Comparison of ENCODE assay signal across 8 mouse cellular contexts in the genomic region with DNA sequence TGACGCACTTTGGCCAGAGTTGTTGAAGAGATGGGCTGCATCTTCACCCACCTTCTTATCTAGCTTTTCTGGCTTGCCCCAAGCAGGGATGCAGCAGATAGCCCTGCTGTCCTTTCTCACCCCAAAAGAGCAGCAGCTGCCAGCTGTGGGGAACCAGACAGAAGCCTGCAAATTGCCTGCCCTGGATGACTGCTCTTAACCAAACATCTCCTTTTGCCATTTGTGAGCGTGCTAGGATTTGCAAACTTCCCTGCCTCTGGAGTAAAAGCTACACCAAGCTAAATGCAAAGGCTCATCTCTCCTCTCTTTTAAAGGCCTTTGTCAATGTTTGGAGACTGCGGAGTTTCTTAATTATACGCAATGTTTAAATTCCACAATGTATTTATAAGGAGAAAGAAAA.
DNase-seq lines count a peak whose midpoint lies in the region; ATAC-seq and TF ChIP-seq lines count a peak whose summit lies in the region.

No protein-coding gene starts in this region.

- intact Hi-C loops in left cerebral cortex, postnatal 10 days (cut with DNase I): loop anchor here (5.0 kb wide), 1 partner anchor 125 kb away; no protein-coding TSS in a partner anchor

- TF ChIP-seq CTCF in C2C12 (IDR thresholded peaks at IDR 0.05; ENCODE audit: control insufficient read depth, insufficient read depth, insufficient read length): no peak

- H3K9ac ChIP-seq in heart, embryonic 12.5 days: peak overlapping the region; percentile 76
- H3K9ac ChIP-seq in forebrain, embryonic 16.5 days (replicated peaks; ENCODE audit: low read depth, low read length): no peak overlapping the region
- peak overlapping the region; percentile 33 for H3K9ac ChIP-seq in limb, embryonic 15.5 days

- H3ac ChIP-seq in C2C12 (ENCODE audit: control insufficient read depth, insufficient read length, low read depth): peak overlapping the region; percentile 65

- peak overlapping the region; percentile 78 for H3K4me3 ChIP-seq in heart, embryonic 12.5 days
- peak overlapping the region; percentile 90 for H3K4me3 ChIP-seq in C2C12 (ENCODE audit: insufficient read depth, poor library complexity, severe bottlenecking)
- no peak overlapping the region for H3K4me3 ChIP-seq in forebrain, embryonic 16.5 days (replicated peaks; ENCODE audit: low read length)
- peak overlapping the region; percentile 71 for H3K4me3 ChIP-seq in limb, embryonic 15.5 days

- ATAC-seq in heart, embryonic 12.5 days (ENCODE audit: insufficient number of reproducible peaks, low FRiP score): no peak
- ATAC-seq in forebrain, embryonic 16.5 days: no peak
- ATAC-seq in limb, embryonic 15.5 days (ENCODE audit: insufficient number of reproducible peaks, low FRiP score, low TSS enrichment, low read depth): no peak

- H3K79me3 ChIP-seq in C2C12 (ENCODE audit: low read depth): peaks cover 56% of the 10 kb centered on the region

- H3K79me2 ChIP-seq in C2C12 (ENCODE audit: control insufficient read depth, insufficient read depth): peaks cover 72% of the 10 kb centered on the region

- no peaks in the 10 kb centered on the region for H3K27me3 ChIP-seq in heart, embryonic 12.5 days (replicated peaks)
- no peaks in the 10 kb centered on the region for H3K27me3 ChIP-seq in C2C12 (ENCODE audit: control insufficient read depth, insufficient read depth, insufficient read length)
- no peaks in the 10 kb centered on the region for H3K27me3 ChIP-seq in forebrain, embryonic 16.5 days (replicated peaks; ENCODE audit: control insufficient read depth, insufficient read depth, low read length)
- H3K27me3 ChIP-seq in limb, embryonic 15.5 days: no peaks in the 10 kb centered on the region

- H3K4me1 ChIP-seq in heart, embryonic 12.5 days (replicated peaks): peaks cover 48% of the 10 kb centered on the region
- peaks cover 13% of the 10 kb centered on the region for H3K4me1 ChIP-seq in forebrain, embryonic 16.5 days (replicated peaks; ENCODE audit: control insufficient read depth, insufficient read depth, low read length)
- H3K4me1 ChIP-seq in limb, embryonic 15.5 days: peaks cover 39% of the 10 kb centered on the region

- DNase-seq in heart, adult 8-10 months (ENCODE audit: low spot score): no peak
- no peak for DNase-seq in cerebellum, adult 18-20 months
- no peak for DNase-seq in layer of hippocampus, adult 9-10 months (ENCODE audit: low spot score)
- DNase-seq in left cerebral cortex, postnatal 10 days (ENCODE audit: extremely low spot score in 1 of 2, low spot score in 2 of 2): no peak

- no peaks in the 10 kb centered on the region for H3K36me3 ChIP-seq in heart, embryonic 12.5 days
- peaks cover 6% of the 10 kb centered on the region for H3K36me3 ChIP-seq in C2C12 (ENCODE audit: control insufficient read depth, insufficient read depth)
- H3K36me3 ChIP-seq in forebrain, embryonic 16.5 days (ENCODE audit: control insufficient read depth, insufficient read depth): no peaks in the 10 kb centered on the region
- no peaks in the 10 kb centered on the region for H3K36me3 ChIP-seq in limb, embryonic 15.5 days

- peak overlapping the region; percentile 67 for H3K27ac ChIP-seq in heart, embryonic 12.5 days (ENCODE audit: poor library complexity, severe bottlenecking)
- H3K27ac ChIP-seq in forebrain, embryonic 16.5 days (ENCODE audit: low read length): no peak overlapping the region
- peak overlapping the region; percentile 44; the same call in 1 of the 2 replicates for H3K27ac ChIP-seq in limb, embryonic 15.5 days

- peak overlapping the region; percentile 76 for H3K4me2 ChIP-seq in heart, embryonic 12.5 days
- H3K4me2 ChIP-seq in forebrain, embryonic 16.5 days (ENCODE audit: low read length): peak overlapping the region; percentile 5; the same call in 1 of the 2 replicates
- H3K4me2 ChIP-seq in limb, embryonic 15.5 days: peak overlapping the region; percentile 73

- no peaks in the 10 kb centered on the region for H3K9me3 ChIP-seq in heart, embryonic 12.5 days (replicated peaks)
- H3K9me3 ChIP-seq in forebrain, embryonic 16.5 days (ENCODE audit: control insufficient read depth, low read length): no peaks in the 10 kb centered on the region
- no peaks in the 10 kb centered on the region for H3K9me3 ChIP-seq in limb, embryonic 15.5 days

- WGBS in heart, embryonic 12.5 days: 50% methylated on average over 4 of the region's 4 CpGs
- 76% methylated on average over 4 of the region's 4 CpGs for WGBS in forebrain, embryonic 16.5 days
- WGBS in limb, embryonic 15.5 days: 59% methylated on average over 4 of the region's 4 CpGs

TF ChIP-seq in C2C12, 6 proteins besides CTCF, POLR2A, EP300 and RAD21:
- TF ChIP-seq USF1 (IDR thresholded peaks at IDR 0.05; ENCODE audit: low read depth) (no peak), MAX (IDR thresholded peaks at IDR 0.05) (no peak), FOSL1 (IDR thresholded peaks at IDR 0.05; ENCODE audit: insufficient read depth, low read length, poor library complexity, severe bottlenecking) (no peak), MYOD1 (IDR thresholded peaks at IDR 0.05; ENCODE audit: control insufficient read depth, insufficient read length, low read depth) (no peak), CEBPB (IDR thresholded peaks at IDR 0.05; ENCODE audit: low read depth) (no peak), MYOG (IDR thresholded peaks at IDR 0.05; ENCODE audit: control insufficient read depth, extremely low read depth, insufficient read length) (no peak)

Comparison
In these comparisons a context has a peak if more than half of its experiments do, and no peak if none do; other contexts are left out.
1. H3K4me2 ChIP-seq: peak in every context shown above with its lines; median percentile 76 in heart, embryonic 12.5 days; 73 in limb, embryonic 15.5 days; 5 in forebrain, embryonic 16.5 days.